Mouse (Mus musculus): ENCODE data around the gene Fcgr2b. TPM values are rescaled to one million over a fixed set of nuclear protein-coding genes. Genes with fewer than 3 reads are reported as not detected.

Fcgr2b gene
- polyA plus RNA-seq, 1 experiment, result 8.1 TPM

- DNase-seq (ENCODE audit: extremely low spot score in 1 of 2, low spot score in 1 of 2), result no peak
Measured at GRCm38 (mm10) chr1:170929245-170929644, 47.1 kb downstream of the Fcgr2b start.

DNA sequence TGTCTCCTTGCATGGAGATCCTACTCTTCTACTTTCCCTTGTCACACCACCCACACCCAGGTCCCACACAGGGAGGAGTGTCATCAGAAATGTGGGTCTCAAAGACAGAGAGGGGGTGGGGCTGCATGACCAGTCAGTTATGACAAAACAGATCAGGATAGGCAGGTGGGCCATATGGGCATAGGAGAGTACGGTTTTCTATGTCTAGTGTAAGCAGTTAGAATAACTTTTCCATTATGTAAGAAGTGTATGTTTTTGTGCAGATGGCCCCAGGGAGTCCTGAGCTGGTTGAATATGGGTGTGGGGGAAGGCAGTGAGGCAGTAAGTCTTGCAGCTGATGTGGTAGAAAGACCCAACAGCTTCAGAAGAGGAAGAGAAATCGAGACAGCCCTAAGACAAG, 47.9 kb downstream of the Fcgr2b start:
- no peak for DNase-seq (ENCODE audit: extremely low spot score in 1 of 2, low spot score in 1 of 2)

- no peak for DNase-seq (ENCODE audit: extremely low spot score in 1 of 2, low spot score in 1 of 2)
Measured at GRCm38 (mm10) chr1:170927378-170927777, 49.0 kb downstream of the Fcgr2b start, which contains the start of gene Fcrla. TSS of gene Fcrla (minus strand) at chr1:170927583.

- no peak for DNase-seq (ENCODE audit: extremely low spot score in 1 of 2, low spot score in 1 of 2)
Measured at GRCm38 (mm10) chr1:170926941-170927340, 49.4 kb downstream of the Fcgr2b start.

DNA sequence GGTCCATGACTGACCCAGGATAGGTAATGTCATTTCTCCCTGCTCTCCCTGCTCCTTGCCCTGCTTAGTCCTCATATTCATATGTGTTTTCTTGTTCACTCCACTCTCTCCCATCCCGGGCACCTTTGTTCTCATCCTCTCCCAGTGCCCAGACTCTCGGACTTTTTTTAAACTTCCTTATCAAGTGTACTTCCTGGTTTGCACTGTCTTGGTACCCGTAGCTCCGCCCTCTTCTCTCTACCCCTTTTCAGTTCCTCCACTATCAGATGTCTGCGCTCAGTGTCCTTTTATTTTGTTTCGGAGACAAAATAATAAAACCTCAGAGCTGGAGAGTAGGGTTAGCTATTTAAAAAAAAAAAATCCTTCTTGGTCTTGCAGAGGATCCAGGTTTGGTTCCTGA, 51.9 kb downstream of the Fcgr2b start:
- no peak for DNase-seq (ENCODE audit: extremely low spot score in 1 of 2, low spot score in 1 of 2)

DNA sequence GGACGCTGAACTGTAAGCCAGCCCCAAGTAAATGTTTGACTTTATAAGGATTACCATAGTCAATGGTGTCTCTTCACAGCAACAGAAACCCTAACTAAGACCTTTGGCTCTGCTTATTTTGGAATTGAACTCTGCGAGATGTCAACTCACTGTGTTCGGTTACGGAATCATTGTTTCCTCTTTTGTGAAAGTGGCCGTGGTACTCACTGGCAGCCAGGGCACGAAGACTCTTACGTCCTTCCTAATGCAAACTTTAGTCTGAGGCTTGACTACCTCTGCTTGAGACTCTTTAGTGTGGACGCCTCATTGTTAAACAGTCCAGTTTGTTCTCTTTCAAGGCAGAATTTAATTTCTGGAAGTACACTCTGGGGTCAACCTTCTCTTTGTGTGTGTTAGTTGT, 57.0 kb downstream of the Fcgr2b start:
- no peak for DNase-seq (ENCODE audit: extremely low spot score in 1 of 2, low spot score in 1 of 2)

GRCm38 (mm10) chr1:170915657-170916056, 60.7 kb downstream of the Fcgr2b start:
- no peak for DNase-seq (ENCODE audit: extremely low spot score in 1 of 2, low spot score in 1 of 2)

GRCm38 (mm10) chr1:170912891-170913615, 63.3 kb downstream of the Fcgr2b start, which contains the start of gene Fcrlb:
TSS of gene Fcrlb (minus strand) at chr1:170912941.
- no peak for DNase-seq (ENCODE audit: extremely low spot score in 1 of 2, low spot score in 1 of 2)

GRCm38 (mm10) chr1:170911907-170912660, 64.3 kb downstream of the Fcgr2b start:
- no peak for DNase-seq (ENCODE audit: extremely low spot score in 1 of 2, low spot score in 1 of 2)

Other genes with a start within 250 kb of the Fcgr2b start
- 21.9 and 23.6 TPM in 2 replicates for gene Atf6, start 108.8 kb downstream of the Fcgr2b start, polyA plus RNA-seq (2012; rRNA removed)
- 0.50 and 1.0 TPM in 2 replicates for gene Gm26620, start 91.5 kb downstream of the Fcgr2b start, polyA plus RNA-seq (2012; rRNA removed)
- 30.1 and 33.8 TPM in 2 replicates for gene Dusp12, start 91.0 kb downstream of the Fcgr2b start, polyA plus RNA-seq (2012; rRNA removed)
- gene Fcrlb, start 63.6 kb downstream of the Fcgr2b start, polyA plus RNA-seq (2012; rRNA removed), result 0.58 and 0.97 TPM in 2 replicates
- not detected in 2 replicates for gene Fcrla, start 49.0 kb downstream of the Fcgr2b start, polyA plus RNA-seq (2012; rRNA removed)
- 0.23 and 0.64 TPM in 2 replicates for gene Fcgr4, start 42.4 kb upstream of the Fcgr2b start, polyA plus RNA-seq (2012; rRNA removed)
- 14.6 and 21.5 TPM in 2 replicates for gene Fcgr3, start 88.4 kb upstream of the Fcgr2b start, polyA plus RNA-seq (2012; rRNA removed)
- 1.4 and 3.8 TPM in 2 replicates for gene Cfap126, start 137.4 kb upstream of the Fcgr2b start, polyA plus RNA-seq (2012; rRNA removed)
- 206 and 256 TPM in 2 replicates for gene Sdhc, start 174.1 kb upstream of the Fcgr2b start, polyA plus RNA-seq (2012; rRNA removed)
- 1.4 and 2.2 TPM in 2 replicates for gene Mpz, start 174.2 kb upstream of the Fcgr2b start, polyA plus RNA-seq (2012; rRNA removed)
- 514 and 520 TPM in 2 replicates for gene Pcp4l1, start 219.7 kb upstream of the Fcgr2b start, polyA plus RNA-seq (2012; rRNA removed)
- gene Nr1i3, start 237.4 kb upstream of the Fcgr2b start, polyA plus RNA-seq (2012; rRNA removed), result 0.10 and 0.17 TPM in 2 replicates
- 75.9 and 77.3 TPM in 2 replicates for gene Tomm40l, start 246.0 kb upstream of the Fcgr2b start, polyA plus RNA-seq (2012; rRNA removed)
- 3.9 and 5.2 TPM in 2 replicates for gene Apoa2, start 248.5 kb upstream of the Fcgr2b start, polyA plus RNA-seq (2012; rRNA removed)

All from frontal cortex, adult 2 months (tissue).